Mouse (Mus musculus): ENCODE results near the gene Pitpnm3.
A peak's percentile ranks its signal among the peaks of the same experiment; 100 is the strongest.

The Pitpnm3 gene

DNA sequence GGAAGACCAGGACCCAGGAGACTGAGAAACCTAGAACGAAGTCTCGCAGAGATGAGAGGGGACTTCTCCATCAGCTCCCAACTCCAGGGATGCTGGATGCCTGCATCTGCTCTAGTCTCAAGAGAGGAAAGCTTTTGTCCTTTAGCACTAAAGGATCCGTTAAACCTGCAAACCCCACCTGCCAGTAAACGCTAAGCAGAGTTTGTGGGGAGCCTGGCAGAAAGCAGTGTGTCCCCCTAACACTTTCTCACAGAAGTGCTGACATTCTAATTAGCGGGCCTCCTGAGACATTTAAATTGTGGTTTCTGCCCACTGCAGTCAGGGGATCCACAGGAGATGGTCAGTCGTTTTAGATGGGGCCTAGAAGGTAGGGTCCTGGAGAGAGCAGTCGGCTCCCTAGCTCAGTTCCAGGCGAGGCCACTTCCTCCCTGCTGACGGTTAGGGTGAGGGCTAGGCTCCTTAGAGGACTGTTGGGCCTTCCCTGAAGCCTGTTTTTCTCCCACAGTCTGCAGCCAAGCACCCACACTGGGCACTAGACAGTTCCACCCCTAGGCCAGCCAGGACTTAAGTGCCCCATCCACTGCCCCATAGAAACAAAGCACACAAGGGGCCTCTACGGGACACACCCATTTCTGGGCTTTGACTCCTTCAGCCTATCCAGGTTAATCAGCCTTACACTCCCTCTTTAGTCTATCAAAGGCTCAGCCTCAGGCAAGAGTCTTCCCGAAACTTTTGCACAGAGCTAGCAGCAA is 829 bp upstream of the Pitpnm3 start:
- peak; percentile 25 for ATAC-seq (ENCODE audit: low TSS enrichment)

DNA sequence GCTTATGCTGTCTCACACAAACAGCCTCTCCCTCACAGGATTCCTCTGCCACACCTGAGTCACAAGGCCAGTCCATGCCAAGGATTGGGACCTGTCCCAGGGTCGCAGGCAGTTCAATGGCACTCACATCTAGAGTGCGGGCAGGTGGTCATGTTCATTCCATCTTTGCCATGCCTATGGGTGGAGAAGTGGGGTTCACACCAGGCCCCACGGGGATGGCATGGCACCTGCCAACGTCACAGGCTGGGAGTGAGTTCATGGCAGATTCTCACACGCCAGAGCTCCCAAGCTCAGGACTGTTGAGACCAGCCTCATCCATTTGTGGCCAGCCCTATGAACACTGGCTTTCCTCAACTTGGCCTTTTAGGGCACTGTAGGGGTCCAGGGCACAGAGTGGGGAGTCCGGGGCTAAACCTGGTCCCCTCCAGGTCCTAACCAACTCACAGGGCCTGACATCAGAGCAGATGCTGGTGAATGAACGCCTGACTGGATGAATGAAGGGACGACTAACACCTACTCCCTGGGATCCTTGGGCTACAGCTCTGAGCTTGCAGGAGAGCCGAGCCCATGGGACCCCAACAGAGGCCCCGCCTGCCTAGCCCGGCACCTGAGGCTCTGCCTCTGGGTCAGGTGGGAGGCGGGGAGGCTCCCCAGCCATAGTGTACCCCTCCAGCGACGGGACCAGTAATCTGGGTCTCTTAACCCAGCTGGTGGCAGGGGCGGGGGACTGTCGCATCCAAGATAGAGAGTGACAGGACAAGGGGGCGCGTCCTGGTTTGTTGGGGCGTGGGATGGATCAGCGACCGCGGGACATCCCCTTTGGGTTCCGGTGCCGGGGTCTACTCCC is 819 bp downstream of the Pitpnm3 start:
- no peak; the same call in 1 of the 2 replicates for ATAC-seq (ENCODE audit: low TSS enrichment)

DNA sequence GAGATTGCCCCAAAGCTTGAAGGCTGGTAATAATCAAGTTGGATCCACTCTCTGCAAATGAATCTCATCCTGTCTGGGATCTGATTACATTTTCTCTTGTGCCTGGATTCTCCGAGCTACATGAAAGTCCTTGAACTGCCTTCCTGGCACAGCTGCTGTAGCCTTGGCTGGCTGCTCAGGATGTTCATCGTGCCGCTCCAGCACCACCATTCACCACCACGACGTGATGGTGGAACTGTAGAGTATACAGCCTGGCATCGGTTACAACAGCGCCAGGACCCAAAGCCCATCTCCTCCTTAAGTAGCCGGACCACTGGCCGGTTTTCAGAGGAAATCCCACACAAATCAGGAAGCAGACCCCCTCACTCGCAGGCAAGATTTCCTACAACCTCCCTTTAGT is 2.5 kb downstream of the Pitpnm3 start:
- peak; percentile 8 for ATAC-seq (ENCODE audit: low TSS enrichment)

DNA sequence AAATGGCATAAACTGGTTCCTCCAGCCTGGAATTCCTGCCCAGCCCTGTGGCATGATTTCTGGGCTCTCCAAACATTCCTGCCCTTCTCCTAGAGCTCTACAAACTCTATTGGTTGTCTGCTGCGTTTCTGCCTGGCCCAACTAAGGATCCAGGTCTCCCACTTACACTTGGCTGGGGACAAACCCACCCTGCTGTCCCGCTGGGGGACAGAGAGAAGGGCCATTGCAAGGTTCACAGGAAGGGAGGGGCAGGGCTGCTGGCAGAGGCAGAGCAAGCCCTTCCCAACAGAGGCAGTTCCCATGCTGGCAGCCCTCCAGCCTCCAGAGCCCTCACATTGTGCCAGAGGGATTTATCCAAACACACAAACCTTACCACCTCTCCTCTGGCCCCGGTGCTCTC is 3.3 kb downstream of the Pitpnm3 start:
- no peak for ATAC-seq (ENCODE audit: low TSS enrichment)

DNA sequence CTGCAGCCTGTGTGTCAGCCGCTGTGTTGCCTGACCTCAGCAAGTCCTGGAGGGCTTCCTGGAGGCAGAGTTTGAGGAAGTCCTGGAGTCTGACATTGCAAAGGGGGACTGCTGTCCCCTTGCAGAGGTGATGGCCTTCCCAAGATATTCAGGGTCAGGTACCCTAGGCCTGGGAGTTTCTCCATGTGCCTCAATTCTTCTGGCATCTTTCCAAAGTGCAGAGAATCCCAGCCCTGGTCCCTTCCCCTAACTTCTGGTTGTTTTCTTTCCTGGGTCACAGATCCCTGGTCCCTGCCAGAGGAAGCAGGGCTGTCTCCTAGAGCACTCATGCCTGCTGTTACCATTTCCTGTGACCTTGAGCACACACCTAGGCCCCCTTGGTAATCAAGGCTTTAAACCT is 3.9 kb downstream of the Pitpnm3 start:
- no peak for ATAC-seq (ENCODE audit: low TSS enrichment)

DNA sequence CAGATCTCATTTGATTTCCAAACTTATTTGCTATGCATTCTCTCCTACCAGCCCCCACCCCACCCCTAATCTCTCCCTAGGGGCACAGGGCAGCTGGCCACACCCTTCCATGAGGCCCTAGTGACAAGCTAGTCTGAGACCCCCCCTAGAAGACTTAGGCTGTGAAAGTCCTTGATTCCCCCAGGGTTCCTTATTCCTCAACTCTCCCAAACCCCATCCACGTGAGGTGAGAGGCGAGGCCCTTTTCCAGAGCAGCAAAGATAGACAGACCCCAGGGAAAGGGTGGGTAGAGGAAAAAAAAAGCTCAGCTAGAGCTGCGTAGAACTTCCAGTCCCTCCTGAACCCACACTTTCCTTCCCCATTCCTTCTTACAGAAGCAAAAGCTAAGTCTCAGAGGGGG is 4.7 kb downstream of the Pitpnm3 start:
- no peak for ATAC-seq (ENCODE audit: low TSS enrichment)

DNA sequence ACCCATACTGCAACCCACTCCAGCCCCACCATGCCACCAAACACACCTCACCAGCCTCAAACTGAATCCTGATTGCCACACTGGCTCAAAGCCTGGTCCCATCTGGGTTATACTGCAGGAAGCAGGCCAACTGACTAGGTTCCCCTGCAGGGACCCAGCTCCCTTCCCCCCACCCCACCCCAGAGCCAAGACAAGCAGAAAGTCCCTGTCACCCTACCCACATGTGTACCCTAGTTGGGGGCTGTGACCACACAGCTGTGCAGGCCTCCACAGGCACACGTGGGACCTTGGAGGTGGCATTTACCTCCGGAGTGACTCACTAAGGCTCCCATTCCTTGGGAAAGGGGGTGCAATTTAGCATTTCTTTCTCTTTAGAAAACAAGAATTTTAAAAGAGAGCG is 5.1 kb downstream of the Pitpnm3 start:
- ATAC-seq (ENCODE audit: low TSS enrichment) = peak; percentile 20; the same call in 1 of the 2 replicates

DNA sequence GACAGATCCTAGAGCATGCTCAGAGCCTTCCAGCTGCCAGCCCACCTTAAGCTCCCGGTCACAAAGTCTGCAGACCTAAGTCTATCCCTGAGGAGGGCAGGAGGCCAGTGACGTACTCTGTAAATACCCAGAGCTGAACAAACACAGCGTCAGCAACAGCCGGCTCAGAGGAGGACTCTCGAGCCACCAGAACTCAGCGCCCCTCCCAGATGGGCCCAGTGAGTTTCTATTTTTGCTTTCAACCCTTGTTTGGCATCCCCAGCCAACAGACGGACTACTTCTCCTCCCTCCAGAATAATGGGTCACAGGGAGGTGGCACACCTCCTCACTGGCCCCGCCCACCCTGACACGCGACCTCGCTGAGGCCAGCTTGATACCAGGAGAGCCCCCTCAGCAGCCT is 5.6 kb downstream of the Pitpnm3 start:
- peak; percentile 39; the same call in 1 of the 2 replicates for ATAC-seq (ENCODE audit: low TSS enrichment)

DNA sequence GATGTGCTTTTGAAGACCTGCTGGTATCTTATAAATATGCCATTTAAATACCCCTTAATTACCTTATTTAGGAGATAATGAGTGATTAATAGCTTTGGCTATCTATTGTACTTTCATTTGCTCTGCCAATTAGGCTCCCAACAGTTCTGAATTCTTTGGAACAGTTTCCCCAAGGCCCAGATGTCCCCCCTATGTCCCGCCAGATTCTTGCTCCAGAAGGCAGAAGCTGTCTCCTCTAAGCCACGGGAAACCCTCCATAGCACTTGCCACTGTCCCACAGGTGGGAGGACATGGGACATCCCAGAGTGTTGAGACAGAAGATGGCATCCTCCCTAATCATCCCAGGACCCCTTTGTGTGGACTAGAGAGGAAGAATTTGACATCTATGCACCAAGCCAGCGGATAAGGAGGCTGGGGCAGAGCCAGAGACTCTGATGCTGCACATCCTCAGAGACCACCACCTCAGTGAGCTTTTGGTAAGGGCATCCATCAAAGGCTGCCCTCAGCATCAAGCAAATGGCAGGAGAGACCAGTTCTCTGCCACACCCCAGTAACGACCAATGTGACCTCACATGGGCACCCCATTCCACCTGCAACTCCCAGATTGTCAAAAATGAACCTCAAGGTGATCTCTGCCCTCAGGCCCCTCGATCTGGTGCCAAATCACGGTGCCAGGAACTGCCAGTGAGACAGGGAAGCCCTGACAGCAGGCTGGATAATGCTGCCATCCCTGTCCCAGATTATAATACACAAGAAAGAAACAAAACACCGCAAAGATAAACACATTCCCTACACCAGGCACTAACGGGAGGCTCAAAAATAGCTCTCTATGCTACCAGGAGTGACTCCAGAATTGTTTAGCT is 6.3 kb downstream of the Pitpnm3 start:
- no peak for ATAC-seq (ENCODE audit: low TSS enrichment)

DNA sequence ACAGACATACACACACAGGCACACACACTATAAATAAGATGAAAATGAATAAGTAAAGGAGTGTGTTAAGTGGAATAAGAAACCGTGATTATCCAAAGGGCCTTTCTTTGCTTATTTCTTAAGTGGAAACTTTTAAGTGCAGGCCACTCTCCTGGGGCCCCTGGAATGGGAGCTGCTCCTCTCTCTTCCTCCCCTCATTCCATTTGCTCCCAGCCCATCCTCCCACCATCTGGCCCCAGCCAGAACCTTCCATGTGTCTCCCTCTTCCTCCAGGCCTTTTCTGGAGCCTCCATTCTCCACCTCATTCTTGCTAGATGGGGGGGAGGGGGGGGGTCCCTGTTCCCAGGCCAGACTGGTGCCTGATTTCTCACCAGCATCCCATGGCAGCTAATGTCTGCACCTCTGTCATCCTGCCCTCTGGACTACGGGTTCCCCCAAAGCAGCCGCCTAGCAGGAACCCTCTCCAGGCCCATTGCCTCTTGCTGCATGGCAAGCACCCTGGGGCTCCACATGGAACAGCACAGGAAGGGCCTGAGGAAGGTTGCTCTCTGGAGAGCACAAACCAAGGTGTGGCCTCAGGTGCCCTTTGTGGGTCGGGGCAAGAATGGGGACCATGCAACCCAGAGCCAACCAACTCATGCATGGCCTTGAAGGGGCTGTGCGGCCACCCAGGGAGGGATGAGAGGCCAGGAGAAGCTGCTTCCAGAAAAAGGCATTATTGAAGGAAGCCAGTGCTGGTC is 8.0 kb downstream of the Pitpnm3 start:
- no peak for ATAC-seq (ENCODE audit: low TSS enrichment)

DNA sequence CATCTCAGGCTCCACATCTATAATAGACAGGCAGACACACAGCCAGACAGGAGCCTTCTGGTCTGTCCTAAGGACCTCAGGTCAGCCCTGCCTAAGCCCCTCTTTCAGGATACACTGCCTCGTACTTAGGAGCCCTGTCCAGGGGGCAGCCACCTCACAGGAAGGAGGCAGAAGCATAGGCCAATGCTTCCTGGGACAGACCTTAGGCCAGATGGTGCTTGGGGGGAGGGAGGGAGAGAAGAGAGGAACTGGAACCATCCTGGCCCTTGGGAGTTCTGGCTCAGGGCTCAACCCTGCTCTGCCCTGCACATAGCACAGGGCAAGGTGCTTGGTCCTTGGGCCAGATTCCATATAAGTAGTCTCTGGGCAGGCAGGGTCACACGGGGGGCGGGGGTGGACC is 9.8 kb downstream of the Pitpnm3 start:
- no peak for ATAC-seq (ENCODE audit: low TSS enrichment)

DNA sequence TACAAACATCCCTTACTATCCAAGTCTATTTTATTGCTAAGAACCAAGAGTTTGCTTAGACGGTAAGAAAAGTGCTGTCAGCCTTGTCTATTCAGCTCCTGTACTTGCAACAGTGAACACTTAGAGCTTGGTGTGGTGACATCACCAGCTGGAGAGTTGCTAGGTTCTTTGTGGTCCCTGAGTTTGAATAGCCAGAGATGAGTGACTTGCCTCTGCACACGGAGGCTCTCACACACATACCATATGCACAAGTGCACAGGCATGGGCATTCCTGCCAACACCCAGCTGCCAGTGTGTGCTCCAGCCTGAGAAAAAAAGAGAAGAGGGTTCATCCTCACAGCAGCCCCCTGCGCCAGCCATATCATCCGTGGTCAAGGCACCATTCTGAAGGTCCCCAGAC is 12.0 kb downstream of the Pitpnm3 start:
- ATAC-seq (ENCODE audit: low TSS enrichment) = no peak

DNA sequence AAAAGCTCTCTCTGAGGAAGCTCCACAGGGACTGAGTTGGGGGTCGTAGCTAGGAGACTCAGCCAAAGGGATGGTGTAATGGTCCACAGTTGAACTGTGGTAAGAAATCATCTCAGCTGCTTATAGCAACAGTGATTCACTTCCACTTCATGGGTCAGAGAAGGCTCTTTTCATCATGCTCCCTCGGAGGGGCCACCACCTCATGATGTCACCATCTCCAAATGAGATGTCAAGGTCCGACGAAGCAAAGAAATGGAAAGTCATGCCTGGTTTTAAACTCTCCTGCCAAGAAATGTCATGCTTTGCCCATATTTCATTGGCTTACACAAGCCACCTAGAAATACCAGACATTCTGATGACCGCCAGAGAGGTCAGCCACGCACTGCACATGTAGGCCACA is 15.2 kb downstream of the Pitpnm3 start:
- no peak for ATAC-seq (ENCODE audit: low TSS enrichment)

DNA sequence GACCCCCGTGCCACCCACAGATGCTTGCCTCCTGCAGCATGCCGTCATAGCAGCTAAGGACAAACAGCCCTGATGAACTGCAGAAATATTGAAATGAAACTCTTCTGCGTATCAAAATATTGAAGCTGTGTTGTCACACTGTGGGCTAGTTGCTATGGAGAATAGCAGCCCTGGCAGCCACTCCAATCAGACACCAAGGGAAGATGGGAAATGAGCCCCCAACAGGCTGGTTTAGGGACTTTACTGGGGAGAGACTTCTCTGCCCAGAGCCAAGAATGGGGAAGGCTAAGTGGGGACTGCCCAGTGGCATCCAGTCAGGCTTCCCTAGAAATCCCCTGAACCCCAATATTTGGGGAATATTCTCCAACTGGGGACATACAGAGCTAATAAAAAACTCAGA is 16.9 kb downstream of the Pitpnm3 start:
- ATAC-seq (ENCODE audit: low TSS enrichment) = 0 out of 2 replicates have a peak, but pooled peaks have one; percentile 25

DNA sequence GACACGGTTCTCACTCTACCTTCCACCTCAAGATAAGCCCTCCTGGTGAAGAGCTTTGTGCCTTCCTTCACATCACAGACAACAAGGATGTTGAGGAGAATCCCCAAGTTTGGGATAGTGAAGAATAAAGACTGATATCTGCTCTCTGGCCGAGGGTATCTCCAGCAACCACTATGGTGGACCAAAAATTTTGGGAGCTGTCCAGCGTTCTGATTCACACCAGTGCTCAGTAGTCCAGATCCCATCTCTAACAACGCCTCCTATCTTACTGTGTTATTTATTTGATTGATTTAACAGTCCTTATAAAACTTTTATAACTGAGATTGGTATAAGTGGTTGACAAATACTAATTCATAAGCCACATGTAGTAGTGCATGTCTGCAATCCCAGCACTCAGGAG is 22.3 kb downstream of the Pitpnm3 start:
- ATAC-seq (ENCODE audit: low TSS enrichment) = no peak

DNA sequence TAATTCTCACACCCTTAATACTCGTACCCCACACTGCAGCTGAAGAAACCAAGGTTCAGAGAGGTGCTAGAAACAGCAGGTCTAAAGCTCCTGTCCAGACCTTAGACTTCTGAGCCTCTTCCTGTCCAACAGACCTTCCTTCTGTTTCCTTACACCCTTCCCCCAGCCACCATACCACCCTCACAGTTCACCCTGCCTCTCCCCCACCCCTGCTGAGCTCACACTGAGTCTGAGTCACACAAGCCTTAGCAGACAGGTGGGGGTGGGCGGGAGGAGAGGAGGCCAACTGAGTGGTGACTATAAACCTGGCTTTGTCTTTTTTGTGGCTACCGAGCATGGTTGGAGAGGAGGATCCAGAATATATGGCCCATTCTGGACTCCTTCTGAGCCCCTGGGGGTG is 24.9 kb downstream of the Pitpnm3 start:
- peak; percentile 92 for ATAC-seq (ENCODE audit: low TSS enrichment)

DNA sequence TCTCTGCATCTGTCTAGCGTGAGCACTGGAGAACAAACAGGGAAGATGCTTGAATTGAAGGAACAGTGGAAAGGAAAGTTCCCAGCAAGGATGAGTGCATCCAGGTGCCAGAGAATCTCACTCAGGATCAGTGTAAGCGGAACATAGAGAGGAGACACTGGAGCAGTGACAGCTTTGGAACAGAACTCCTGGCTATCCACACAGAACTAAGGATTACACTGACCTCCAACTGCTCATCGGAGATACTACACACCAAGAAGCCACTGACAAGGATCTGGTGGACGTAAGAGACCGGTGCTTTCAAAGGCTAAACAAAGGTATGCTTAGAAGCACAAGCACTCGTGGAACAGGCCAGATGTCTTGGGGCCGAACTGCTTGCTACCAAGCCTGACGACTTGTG is 31.4 kb downstream of the Pitpnm3 start:
- no peak; the same call in 1 of the 2 replicates for ATAC-seq (ENCODE audit: low TSS enrichment)

DNA sequence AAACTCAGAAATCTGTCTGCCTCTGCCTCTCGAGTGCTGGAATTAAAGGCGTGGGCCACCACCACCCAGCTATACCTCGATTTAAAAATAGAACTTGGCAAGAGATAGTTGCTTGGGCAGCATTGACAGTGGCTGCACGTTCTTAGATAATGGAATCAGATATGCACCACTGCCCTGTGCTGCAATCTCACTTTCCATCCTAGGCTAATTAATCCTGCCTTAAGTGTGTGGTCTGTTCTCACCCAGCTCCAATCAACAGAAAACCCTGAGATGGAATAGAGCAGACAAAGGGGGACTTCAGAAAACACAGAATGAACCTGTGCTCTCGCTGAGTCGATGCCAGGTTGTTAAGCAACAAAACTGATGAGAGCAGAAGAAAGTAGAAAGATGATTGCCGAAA is 32.0 kb downstream of the Pitpnm3 start:
- 0 out of 2 replicates have a peak, but pooled peaks have one; percentile 32 for ATAC-seq (ENCODE audit: low TSS enrichment)

DNA sequence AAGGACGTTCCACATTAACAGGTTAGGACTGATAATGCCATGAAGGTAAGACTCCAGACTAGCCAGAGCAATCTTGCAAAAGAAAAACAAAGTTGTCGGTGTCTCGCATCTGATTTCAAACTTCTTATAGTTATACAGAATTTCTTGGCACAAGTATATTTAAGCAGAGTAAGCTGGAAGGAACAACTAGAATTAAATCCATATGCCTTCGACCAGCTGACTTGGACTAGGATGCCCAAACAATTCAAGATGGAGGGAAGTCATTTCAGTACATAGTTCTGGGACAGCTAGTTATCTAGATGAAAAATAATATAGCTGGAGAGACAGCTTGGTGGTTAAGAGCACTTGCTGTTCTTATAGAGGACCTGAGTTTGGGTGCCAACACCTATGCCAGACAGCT is 34.6 kb downstream of the Pitpnm3 start:
- ATAC-seq (ENCODE audit: low TSS enrichment) = no peak

DNA sequence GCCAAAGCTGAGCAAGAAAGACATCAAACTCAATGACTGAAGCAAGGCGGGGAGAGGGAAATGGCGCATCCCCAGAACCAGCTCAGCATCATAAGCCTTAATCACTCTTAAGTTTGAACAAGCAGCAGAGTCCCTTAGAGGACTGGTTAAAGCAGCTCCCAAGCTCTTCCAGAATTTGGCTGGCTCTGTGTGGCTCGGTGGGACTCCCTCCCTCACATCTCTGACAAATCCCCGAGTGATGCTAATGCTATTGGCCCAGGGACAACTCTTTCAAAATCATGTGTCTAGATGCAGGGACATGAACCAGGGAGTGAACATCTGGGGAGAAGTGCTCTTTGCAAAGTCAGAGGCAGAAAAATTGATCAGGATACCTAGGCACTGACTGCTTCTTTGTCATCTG is 36.4 kb downstream of the Pitpnm3 start:
- ATAC-seq (ENCODE audit: low TSS enrichment) = peak; percentile 60

DNA sequence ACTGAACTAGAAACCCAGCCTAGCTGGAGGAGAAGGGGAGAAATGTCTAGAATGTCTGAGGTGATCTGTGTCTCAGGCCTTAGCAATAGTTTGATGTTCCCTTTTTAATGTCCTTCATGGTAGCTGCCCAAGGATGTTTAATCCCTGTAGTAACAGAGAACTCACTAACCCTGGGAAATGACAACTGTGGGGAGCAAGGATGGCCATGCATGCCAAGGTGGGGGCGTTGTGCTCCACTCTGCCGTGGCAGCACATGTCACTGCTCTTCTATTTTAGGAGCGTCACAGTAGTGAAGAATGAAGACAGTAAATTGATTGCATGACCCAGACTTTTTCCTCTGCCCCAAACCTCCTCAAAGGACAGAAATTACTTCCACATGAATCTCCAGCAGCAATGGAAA is 37.6 kb downstream of the Pitpnm3 start:
- no peak for ATAC-seq (ENCODE audit: low TSS enrichment)

Data from frontal cortex, adult (tissue).